Mouse (Mus musculus) C2C12 (cell line): ENCODE measurements around the gene Serinc3.

Experiments used
- CTCF ChIP-seq: IDR thresholded peaks from one replicate; pipeline ENCODE4 v1.5.1; 2011; ENCODE audit not compliant: control insufficient read depth, insufficient read depth, insufficient read length
- MAX ChIP-seq: IDR thresholded peaks from one replicate; pipeline ENCODE4 v1.6.1; 2011; ENCODE audit warnings: mild to moderate bottlenecking, control low read depth
- MYOD1 ChIP-seq: IDR thresholded peaks from one replicate; pipeline ENCODE4 v1.6.1; 2011; ENCODE audit warnings: low read depth; ENCODE audit not compliant: control insufficient read depth, insufficient read length
- USF1 ChIP-seq: IDR thresholded peaks from one replicate; pipeline ENCODE4 v1.6.1; 2011; ENCODE audit warnings: low read depth, mild to moderate bottlenecking, control low read depth, moderate library complexity

DNA sequence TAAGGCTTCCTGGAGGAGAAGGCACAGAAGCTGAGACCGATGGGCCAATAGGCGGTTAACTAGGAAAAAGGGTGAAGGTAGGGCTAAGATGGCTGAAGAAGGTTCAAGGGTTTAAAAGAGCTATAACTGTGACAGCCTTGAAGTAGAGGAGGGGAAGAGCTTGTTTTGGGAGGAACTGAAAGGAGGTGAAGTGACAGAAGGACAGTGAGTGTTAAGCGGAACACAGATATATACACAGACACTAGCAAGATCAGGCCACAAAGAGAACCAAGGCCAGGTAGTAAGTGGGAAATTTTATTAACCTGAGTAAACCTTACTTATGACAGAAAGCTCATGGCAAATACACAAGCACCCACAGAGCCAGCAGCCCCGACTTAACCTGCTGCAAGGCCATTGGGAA, 31.4 kb upstream of the Serinc3 start:
- TF ChIP-seq CTCF (no peak), MAX (no peak), USF1 (no peak), MYOD1 (no peak)
